Mouse (Mus musculus) thymus, postnatal 0 days (tissue): ENCODE data around the gene Relt. TPM values are rescaled to one million over a fixed set of nuclear protein-coding genes. Genes with fewer than 3 reads are reported as not detected.

Experiments
- DNase-seq: peaks from one replicate; pipeline ENCODE4 v3.0.0-alpha.2; 2015; ENCODE audit warnings: low spot score
- microRNA-seq: library from miRNA; unstranded; fragments of <30 nt; microRNA quantifications from one replicate; pipeline ENCODE4, GENCODE M21; 2016; ENCODE audit warnings: borderline number of aligned reads
- polyA plus RNA-seq: library from polyadenylated mRNA; unstranded; fragments of >200 nt; fragmentation: Nextera tagmentation; extraction: Ambion mirVana; gene quantifications from 2 replicates; pipeline ENCODE4 v1.2.1, GENCODE M21; 2015

The Relt gene
- polyA plus RNA-seq, 1 experiment from 2014 or later: 12.3 TPM

GRCm38 (mm10) chr7:100798810-100799209 is 64.4 kb downstream of the Relt start:
- peak; percentile 2 for DNase-seq

Small RNA genes within 50 kb of the gene (microRNA-seq; reads per million reads assigned to microRNA genes)
- 14.2 reads per million, percentile 21 among the genes with 10 or more reads in this experiment for gene Mir3102

Other genes starting within 250 kb of the Relt start
- gene Plekhb1, start 201.0 kb downstream of the Relt start, polyA plus RNA-seq: 5.8 and 7.1 TPM in 2 replicates
- gene Fam168a, start 156.8 kb downstream of the Relt start, polyA plus RNA-seq: 17.2 and 19.2 TPM in 2 replicates
- gene Arhgef17, start 68.7 kb upstream of the Relt start, polyA plus RNA-seq: 1.0 and 1.1 TPM in 2 replicates
- 6.0 and 6.4 TPM in 2 replicates for gene P2ry6, start 111.2 kb upstream of the Relt start, polyA plus RNA-seq
- 1.6 TPM in 2 replicates for gene P2ry2, start 149.4 kb upstream of the Relt start, polyA plus RNA-seq
- 16.9 and 17.8 TPM in 2 replicates for gene Fchsd2, start 229.4 kb upstream of the Relt start, polyA plus RNA-seq